Mouse (Mus musculus) left cerebral cortex, adult 9 months (tissue): ENCODE results near the gene Lrmda.

Experiments used
- DNase-seq, 2 experiments: peaks; one replicate each; pipeline ENCODE4 v3.0.0; 2022; ENCODE audit warnings: low spot score in 2 of 2

The Lrmda gene

DNA sequence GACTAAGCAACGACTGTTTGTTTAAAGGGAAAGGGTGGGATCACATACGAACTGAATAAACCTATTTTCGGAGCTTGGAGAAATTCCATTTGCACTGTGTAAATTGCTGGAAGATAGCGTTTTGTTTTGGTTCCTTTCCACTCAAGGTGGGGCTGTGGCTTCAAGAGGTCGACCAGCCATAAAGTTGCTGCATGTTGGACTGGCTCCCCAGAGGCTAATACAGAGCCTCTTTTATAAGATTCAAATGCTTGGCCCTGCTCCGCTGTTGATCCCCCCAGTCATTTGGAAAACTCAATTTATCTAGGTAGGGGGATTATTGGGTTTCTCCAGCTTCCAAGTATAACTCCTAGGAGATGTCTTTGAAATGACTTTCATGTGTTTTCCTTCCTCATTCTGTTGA, 137.5 kb downstream of the Lrmda start:
- no peak for DNase-seq

DNA sequence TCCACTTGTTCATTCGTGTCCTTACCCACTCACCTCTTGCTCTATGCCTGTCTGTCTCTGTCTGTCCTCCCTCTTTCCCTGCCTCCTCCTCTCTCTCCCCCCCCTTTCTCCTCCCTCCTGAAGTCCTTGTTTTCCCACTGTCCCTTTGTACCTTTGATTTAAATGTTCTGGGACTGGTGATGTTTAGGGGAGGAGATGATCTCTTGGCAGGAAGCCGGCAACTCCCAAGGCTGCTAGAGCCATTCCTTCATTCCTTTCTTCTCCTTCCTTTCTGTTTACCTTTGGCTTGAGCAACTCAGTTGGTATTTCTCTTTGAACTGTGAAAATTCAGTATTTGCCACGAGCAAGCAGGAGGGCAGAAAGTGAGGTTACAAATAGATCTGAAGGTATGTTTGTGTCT, 141.9 kb downstream of the Lrmda start:
- DNase-seq, result no peak

DNA sequence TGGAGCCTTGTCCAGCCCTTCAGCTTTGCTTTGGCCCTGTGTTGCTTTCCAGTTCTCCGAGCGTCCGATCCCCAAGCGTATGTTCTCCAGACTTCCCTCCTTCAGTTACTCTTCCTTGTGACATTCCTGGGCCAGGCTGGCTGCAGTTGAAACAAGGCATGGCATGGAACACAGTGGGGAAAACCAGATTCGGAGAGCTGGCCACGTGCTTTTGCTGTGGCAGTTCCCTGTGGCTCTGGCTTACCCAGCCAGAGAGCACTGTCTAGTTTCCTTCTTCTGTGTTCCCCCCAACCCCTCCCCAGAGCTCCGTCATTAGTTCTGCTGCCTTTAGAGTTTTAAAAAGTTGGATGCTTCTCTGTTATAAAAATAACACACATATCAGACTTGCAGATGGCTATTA, 147.8 kb downstream of the Lrmda start:
- DNase-seq, result no peak

DNA sequence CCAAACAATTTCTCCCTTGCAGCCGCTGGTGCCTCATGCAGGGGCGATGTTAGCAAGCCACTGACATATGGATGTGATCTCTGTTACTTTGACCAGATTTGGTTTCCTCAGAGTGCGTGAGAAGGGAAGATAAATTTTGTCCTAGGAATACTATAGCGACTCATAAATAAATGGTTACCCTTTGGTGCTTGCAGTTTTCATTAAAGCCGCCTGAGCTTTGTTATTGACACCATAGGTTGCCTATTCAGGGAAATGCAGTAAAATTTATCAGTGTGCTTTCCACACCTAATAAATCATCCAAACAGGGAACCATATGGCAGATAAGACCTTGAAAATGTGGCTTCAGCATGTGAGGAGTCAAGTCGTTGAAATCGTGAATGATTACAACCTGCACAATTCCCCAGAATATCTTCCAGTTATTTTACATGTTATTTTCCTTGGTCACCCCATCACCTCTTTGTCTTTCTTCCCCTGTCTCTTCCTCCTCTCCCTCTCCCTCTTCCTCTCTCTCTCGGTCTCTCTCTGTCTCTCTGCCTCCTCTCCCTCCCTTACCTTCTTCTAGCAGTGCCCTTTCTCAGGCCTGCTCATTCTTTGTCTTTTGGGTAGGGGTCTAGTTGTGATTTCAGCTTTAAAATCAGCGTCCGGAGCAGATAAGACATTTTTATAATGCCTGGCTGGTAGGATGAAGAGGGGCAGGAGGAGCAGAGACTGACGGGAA, 148.7 kb downstream of the Lrmda start:
- DNase-seq, result no peak

DNA sequence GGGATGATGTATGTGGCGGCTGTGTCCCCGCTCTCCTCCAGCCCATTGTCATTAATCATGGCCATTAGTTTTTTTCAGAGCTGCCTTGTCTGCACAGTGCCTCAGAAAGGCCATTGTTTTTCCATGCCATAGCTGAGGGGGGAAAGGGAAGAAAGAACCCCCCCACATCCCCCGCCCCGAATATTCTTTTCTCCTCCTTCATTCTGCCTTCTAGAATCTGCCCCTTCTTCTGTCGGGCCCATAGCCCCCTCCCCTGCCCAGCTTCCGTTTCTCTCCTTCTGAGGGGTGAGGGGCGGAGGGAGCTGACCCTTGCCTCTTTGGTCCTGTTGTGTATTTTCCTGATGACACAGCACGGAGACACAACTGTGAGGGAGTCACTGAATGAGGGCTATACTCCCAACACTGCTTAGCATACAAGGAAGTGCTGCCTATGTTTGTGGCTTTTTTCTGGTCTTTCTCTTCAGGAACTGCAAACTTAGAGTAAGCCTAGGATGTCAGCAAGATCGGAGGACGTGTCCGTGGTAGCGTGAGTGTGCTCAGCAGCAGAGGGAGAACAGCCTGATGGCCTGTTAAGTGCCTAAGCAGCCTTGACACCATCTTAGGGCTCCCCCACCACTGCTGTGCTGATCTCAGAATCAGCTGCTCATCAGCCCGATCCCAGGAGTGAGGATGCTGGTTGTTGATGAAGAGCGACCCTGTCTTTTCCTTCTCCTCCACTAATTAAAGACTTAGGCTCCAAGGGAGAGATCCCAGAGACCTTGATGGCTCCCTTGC, 149.5 kb downstream of the Lrmda start:
- DNase-seq, result no peak

DNA sequence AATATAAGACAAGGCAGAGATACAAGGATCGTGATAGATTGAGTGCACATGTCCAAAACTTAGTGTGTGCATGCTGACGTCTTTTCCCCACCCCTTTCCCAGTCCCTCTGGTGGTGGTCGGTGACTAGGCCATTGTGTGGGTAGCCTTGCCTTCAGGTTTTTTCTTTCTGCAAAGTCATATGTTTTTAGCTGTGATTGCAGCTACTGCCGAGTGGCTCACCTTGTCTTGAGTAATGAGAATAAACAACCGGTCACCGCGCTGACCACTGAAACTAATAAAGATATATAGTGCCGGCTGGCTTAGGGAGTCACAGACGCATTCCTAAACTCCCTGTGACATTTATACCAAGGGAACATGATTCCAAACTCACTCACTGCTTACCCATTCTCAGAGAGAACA, 155.2 kb downstream of the Lrmda start:
- no peak for DNase-seq

DNA sequence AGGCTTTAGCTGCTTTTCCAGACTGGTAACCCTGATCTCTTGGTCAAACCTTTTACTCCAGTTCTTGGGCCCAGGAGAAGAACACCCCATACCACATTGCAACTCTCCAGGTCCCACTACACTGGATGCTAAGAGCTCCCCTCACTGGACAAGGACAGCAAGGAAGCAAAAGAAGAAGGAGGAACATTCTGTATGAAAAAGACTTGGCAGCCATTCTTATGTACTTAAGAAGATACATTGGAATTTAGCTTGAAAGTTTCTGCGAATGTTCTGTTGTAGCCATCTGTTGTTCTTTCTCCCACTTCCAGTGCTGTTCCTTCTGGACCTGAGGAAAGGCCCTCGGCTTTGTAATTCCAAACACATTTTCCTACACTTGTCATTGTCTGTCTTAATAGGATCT, 160.2 kb downstream of the Lrmda start:
- no peak for DNase-seq

DNA sequence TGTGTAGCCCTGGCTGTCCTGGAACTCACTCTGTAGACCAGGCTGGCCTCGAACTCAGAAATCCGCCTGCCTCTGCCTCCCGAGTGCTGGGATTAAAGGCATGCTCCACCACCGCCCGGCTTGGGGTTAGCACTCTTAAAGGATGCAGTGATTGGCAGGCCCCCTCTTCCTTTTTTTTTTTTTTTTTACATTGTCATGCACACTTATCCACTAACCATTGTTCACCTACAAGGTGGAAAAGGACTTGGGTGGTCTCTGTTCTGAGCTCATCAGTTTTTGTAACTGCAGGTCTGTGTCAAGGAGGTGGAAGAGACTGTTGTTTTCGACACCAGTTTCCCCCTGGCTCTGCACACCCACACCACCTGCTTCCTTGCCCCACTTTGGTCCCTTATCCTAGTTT, 162.0 kb downstream of the Lrmda start:
- no peak for DNase-seq

DNA sequence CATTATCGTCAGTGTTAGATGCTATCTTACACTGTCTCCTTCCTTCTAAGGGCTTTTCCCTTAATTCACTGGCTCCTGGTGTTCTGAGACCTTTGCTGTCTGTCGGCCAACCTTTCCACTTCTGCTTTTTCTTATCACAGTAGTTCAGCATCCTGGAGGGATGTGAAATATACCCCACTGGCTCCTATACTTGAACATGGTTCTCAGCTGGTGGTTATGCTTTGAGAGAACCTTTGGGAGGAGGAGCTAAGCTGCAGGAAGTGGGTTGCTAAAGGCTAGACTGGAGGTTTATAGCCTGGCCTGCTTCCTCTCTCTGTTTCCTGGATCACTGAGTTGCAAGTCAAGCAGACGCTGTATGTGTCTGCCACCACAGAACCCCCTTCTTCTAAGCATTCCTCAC, 163.7 kb downstream of the Lrmda start:
- DNase-seq, result no peak

DNA sequence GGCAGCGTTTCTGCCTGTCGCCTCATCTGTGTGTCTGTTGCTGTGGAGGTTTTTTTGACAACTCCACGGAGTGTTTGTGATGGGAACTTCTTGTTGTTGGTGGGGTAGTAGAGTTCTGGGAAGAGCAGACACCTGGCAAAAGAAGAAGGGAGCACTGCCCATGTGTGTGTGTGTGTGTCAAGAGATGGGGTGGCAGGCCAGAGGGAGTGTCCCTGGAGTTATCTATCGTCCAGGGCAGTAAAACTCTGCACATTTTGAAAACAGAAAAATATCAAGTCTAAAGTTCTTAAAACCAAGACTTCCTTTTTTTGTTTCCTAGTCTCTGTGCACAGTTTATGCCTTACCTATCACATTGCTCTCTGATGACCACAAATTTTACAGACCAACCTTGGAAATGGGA, 165.9 kb downstream of the Lrmda start:
- DNase-seq, result no peak

DNA sequence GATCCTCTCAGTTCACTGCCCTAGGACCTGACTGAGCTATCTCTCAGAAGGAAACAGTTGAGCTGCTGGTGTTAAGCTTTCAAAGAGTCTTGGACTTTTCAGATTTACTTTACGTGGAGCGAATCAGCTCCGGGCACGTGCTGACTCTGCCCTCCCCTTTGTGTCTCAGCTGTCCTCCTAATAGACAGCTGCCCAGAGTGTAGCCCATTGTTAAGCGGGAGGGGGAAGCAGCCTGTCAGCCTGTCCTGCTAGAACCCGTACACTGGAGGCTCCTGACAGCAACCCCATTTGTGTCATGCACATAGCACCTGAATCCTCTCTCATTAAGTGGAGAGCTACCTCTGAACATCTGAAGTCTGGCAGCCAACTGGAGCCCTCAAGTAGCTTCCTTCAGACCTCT, 170.6 kb downstream of the Lrmda start:
- no peak for DNase-seq

DNA sequence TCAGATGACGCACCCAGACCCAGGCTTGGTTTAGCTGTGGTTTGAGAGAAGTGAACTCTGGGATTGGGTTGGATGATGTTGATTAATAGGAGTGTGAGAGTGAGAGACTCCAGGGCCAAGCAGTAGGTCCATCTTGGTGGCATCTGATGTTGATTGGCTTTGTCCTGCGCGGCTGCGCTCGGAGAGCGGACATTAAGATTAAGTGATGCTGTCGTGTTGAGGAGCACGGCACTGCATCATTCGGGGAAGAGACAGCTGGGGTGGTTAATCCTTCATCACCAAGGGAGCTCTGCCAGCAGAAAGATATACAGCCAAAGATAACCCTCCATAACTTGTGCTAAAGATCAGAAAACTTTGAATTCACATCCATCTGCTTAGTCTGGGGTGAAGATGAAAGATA, 172.7 kb downstream of the Lrmda start:
- DNase-seq, result no peak

DNA sequence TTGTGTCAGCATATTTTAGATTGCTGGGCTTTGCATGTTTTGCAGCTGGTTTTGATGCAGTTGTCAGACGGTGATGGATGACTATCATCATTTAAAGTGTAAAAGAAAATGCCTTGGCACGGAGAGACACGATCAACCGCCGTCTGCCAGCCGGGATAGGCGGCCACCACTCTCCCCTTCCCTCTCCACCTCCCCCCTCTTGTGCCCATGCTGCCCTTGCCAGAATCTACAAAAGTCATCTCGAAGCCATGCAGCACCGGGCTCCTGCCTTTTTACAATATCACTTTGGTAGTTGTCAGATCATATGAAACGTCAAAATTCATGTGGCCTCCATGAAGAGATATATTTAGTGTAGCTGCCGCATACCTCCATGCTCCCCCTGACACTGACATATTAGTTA, 178.5 kb downstream of the Lrmda start:
- DNase-seq, result no peak

DNA sequence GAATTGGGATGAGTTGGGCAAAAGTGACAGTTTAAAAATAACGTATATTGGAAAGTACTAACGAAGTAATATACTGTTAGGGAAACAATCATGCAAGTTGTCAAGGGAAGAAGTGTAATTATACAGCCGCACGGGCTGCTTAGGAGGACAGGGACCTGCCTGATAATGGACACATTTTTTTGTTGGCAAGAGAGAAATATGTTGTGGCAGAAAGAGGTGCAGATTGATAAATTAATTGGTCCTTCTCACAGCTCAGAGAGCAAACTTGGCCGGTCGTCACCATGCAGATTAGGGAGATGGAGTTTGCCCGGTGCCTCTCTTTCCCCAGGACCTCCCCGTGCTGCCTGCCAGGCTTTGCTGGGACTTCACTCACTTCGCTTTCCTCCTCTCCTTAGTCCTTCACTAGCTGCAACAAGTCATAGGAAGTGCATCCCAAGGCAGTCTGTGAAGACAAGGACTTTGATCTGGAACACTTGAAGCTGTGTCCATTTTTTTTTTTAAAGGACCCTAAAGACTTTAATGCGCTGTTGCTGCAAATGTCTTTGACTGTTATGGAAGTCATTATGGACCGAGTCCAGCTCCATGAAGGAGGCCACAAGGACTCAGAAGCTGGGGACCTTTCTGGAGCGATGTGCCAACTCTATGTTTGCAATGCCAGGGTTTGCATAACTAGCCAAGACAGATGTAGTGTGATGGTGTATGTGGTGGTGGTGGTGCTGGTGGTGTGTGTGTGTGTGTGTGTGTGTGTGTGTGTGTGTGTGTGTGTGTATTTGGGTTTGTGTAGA, 179.3 kb downstream of the Lrmda start:
- DNase-seq, result no peak

DNA sequence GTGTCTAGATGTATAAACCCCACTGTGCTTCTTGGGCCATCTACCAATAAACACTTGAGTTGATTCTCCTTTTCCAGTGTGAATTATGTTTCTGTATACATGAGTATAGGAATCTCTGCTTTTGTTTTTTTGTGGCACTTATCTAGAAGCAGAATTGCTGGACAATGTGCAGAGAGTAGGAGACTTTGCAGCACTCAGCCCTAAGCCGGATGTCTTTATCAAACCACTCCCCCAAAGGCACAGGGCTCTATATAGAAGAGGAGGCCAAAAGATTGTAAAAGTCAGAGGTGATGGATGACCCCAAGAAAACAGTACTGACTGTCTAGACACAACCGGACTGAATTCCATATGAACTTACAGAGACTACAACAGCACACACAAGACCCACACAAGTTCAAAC, 182.2 kb downstream of the Lrmda start:
- DNase-seq, result no peak

DNA sequence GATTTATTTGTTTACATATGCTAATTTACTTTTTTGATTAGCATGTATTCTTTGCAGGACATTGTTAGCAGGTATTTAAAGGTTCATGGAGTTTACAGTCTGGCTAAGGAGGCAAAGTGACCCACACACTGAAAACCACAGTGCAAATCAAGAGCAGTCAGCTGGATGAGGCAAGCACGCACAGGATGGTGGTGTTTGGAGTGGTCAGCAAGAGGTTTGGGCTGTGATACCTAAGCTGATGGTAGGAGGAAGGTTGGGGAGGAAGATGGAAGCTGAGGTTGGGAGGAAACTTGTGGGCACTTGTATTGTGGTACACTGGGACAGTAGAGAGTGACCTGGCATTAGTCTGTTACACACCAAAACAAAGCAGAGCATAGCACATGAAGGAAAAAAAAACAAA, 191.1 kb downstream of the Lrmda start:
- no peak for DNase-seq

DNA sequence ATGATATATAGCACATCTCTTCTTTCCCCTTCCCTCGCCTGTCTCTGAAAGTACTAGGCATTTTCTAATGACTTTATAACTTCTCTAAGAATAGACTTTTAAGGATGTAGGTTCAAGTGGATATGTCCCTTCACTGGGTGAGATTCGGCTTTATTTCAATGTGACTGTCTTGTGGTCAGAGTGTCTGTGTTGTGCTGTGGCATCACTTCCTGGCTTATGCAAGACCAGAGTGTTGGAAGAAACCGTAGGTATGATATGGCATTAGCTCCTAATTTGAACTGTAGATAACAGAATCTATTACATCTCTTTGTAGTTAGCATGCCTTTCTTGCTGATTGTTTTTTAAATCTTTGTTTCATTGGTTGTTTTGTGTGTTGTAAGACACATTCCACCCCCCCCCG, 198.7 kb downstream of the Lrmda start:
- DNase-seq, result no peak

DNA sequence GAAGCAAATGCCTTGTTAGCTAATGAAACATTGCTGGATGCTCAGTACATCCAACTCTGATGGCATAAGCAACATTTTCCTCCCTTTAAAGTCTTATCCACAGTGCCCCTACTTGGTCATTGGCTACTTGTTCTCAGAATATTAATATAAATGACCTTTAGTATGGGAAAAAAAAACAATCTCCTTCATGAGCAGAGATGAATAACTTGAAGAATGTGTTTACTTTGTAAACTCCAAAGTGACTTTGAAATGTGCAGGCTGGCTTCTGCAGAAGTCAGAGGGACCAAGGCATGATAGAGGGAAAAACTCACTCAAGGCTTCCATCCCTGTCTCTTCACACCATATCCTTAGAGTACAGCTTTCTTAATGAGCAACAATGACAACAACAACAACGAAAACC, 202.5 kb downstream of the Lrmda start:
- no peak for DNase-seq

DNA sequence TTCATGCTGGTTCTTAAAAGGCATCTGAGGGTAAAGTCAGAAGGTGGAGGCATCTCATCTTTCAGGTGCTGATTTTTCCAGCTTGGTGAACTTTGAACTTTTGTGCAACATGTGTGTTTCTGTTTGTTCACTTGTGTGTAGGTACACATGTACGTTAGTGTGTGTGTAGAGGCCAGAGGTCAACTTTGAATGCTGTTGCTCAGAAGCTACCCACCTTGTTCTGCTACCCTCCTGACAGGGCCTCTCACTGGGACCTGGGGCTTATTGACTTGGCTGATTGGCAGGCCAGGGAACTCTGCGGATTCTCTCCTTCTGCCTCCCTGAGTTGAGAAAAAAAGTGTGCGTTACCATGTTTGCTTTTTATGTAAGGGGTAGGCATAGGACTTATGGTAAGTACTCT, 203.1 kb downstream of the Lrmda start:
- no peak for DNase-seq

DNA sequence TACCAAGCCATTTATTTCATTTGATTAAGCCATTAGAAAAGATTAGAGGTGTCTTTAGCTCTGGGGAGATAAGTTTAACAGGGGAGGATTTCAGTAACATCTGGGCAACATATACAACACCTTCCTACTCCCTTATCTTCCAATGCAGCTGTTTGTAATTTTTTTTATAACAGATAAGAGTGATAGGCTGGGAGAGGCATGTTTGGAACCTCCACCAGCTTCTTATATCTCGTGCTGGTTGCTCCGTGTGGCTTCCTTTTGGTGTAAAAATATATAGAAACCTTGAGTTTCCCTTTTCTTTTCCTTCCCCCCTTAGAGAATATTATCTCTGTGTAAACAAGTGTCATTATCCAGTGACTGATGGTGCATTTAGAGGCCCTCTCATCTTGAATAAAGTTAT, 206.7 kb downstream of the Lrmda start:
- no peak for DNase-seq

DNA sequence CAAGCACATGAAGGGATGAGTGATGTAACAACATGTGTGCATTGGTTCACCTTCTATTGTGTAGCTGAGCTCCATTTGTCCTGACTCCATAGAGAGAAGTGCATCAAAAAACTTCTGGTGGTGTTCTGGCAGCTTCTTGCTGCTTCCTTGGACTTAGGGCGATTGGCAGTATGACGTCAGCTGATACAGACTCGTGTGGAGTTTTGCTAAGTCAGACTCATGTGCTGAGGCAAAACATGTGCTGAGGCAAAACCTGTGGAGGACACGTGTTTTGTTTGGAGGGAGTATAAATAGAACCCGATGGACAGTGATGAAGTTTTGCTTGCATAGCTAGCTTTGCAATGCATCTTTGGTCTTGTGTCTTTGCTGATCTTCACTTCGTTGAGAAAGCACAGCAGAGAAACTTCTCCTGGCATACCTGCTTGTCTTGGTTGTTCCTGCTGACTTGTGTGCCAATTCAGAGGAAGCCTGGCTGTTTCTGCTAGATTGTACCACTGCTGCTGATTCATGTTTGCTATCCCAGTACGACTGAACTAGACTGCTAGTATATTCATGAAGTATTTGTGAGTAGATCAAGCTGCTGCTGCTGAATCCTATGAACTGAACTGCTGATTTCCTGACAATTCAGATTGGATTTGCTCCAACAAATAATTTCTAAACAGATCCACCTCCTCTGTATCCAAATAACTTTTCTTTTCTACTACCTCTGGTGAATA, 208.9 kb downstream of the Lrmda start:
- DNase-seq, result no peak

DNA sequence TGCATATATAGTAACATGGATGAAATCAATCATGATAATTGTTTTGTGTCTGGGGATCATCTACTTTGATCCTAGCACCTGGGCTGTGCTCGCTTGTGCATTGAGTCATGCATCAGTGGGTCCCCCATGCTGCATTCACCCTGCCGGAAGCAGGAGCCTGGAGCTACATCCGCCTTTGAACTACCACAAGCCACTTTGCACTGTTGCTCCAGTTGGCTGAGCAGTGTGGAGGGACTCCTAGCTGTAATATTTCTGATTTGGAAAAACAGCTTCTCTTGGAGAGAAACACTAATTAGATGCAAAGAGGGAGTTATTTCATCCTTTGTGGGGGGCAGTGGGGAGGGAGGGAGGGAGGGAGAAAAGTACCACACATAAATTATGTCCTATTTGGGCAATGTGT, 220.8 kb downstream of the Lrmda start:
- no peak for DNase-seq
